Mouse (Mus musculus): ENCODE measurements at regions not wholly inside any gene's neighbourhood (a gene's known extent, or its start where the extent isn't known, plus 50 kb on each side); places are given as distances from the start of the nearest gene placed in this dataset.

DNA sequence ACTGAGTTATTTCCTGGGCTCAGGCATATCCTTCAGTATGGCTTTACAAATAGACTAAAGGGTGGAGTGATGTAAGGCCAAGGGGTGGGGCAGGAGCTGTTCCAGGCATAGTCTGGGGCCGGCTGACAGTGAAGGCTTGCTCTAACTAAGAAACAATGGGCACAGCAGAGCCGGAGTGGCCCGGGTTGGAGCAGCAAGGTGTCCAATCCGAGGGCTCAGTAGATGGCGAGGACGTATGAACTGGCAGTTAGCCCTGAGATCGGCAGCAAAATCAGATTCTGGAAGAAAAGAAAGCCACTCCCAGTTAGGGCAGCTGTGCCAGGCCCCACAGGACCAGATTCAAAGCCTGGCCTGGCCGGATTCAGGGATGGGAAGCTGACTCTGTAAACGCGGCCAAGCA is 100.5 kb upstream of the Vps8 start:
- Histone ChIP-seq H3K79me2 (ENCODE audit: control insufficient read depth, insufficient read depth) (no peaks in the 10 kb centered on the region), H3K79me3 (ENCODE audit: low read depth) (no peaks in the 10 kb centered on the region), H3K36me3 (ENCODE audit: control insufficient read depth, insufficient read depth) (no peaks in the 10 kb centered on the region), H3K27me3 (ENCODE audit: control insufficient read depth, insufficient read depth, insufficient read length) (no peaks in the 10 kb centered on the region), H3ac (ENCODE audit: control insufficient read depth, insufficient read length, low read depth) (no peak overlapping the region), H3K4me3 (ENCODE audit: insufficient read depth, poor library complexity, severe bottlenecking) (no peak overlapping the region)
- TF ChIP-seq MAX (IDR thresholded peaks at IDR 0.05) (no peak), CTCF (IDR thresholded peaks at IDR 0.05; ENCODE audit: control insufficient read depth, insufficient read depth, insufficient read length) (no peak), CEBPB (IDR thresholded peaks at IDR 0.05; ENCODE audit: low read depth) (no peak), MYOD1 (IDR thresholded peaks at IDR 0.05; ENCODE audit: control insufficient read depth, insufficient read length, low read depth) (no peak)

DNA sequence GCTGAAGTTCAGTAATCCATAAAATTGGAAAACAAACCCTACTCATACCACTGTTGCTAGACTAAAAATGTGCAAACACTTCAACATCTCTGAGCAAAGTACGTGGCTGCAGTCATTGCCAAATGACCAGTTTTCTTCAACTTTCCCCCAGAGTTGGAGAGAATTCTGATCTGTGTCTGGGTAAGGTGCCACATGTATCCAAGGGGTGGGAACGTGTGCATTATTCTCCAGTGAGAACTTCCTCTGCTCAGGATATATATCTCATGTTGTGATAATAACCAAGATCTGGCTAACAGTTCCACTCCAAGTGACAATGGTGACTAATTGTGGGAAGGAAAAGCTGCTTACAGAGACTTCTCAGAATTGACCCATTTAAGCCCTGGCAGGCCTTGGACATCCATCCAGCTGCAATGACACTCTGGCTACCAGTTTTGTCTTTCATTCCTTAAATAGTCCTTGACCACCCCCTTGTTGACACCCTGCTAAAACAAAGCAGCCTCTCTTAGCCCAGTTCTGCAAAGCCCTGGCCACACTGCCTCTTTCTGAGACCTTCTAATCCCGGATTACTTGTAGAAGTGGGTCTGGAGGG is 99.4 kb upstream of the Vps8 start:
- no peaks in the 10 kb centered on the region for H3K36me3 ChIP-seq (ENCODE audit: control insufficient read depth, insufficient read depth)
- H3K27me3 ChIP-seq (ENCODE audit: control insufficient read depth, insufficient read depth, insufficient read length) = no peaks in the 10 kb centered on the region
- H3K4me3 ChIP-seq (ENCODE audit: insufficient read depth, poor library complexity, severe bottlenecking) = no peak overlapping the region
- no peaks in the 10 kb centered on the region for H3K79me3 ChIP-seq (ENCODE audit: low read depth)
- no peak overlapping the region for H3ac ChIP-seq (ENCODE audit: control insufficient read depth, insufficient read length, low read depth)
- TF ChIP-seq MYOG (IDR thresholded peaks at IDR 0.05; ENCODE audit: control insufficient read depth, extremely low read depth, insufficient read length) (no peak), USF1 (IDR thresholded peaks at IDR 0.05; ENCODE audit: low read depth) (no peak), MYOD1 (IDR thresholded peaks at IDR 0.05; ENCODE audit: control insufficient read depth, insufficient read length, low read depth) (no peak), CTCF (IDR thresholded peaks at IDR 0.05; ENCODE audit: control insufficient read depth, insufficient read depth, insufficient read length) (no peak), MAX (IDR thresholded peaks at IDR 0.05) (no peak), CEBPB (IDR thresholded peaks at IDR 0.05; ENCODE audit: low read depth) (no peak), FOSL1 (IDR thresholded peaks at IDR 0.05; ENCODE audit: insufficient read depth, low read length, poor library complexity, severe bottlenecking) (no peak)
- H3K79me2 ChIP-seq (ENCODE audit: control insufficient read depth, insufficient read depth) = no peaks in the 10 kb centered on the region

DNA sequence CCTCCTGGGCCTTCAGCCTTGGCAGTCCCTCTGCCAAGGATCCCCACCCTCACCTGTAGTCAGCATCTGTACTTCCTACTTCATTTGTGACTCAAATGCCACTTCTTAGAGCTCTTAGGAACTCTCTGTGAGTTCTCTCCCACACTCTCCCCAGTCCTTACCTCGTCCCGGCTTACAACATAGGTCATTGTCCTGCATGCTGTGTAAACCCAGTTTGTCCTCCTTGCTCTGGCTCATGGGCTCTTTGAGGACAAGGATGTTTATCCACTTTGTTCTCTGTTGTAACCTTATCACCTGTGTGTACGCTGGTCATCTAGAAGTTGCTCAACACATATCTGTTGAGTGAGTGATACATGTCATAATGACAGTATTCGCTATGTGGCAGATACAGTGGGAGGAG is 94.9 kb upstream of the Vps8 start:
- Histone ChIP-seq H3K36me3 (ENCODE audit: control insufficient read depth, insufficient read depth) (no peaks in the 10 kb centered on the region), H3K27me3 (ENCODE audit: control insufficient read depth, insufficient read depth, insufficient read length) (no peaks in the 10 kb centered on the region), H3K79me3 (ENCODE audit: low read depth) (peaks cover 13% of the 10 kb centered on the region), H3K79me2 (ENCODE audit: control insufficient read depth, insufficient read depth) (peaks cover 22% of the 10 kb centered on the region), H3K4me3 (ENCODE audit: insufficient read depth, poor library complexity, severe bottlenecking) (no peak overlapping the region), H3ac (ENCODE audit: control insufficient read depth, insufficient read length, low read depth) (no peak overlapping the region)
- TF ChIP-seq MYOD1 (IDR thresholded peaks at IDR 0.05; ENCODE audit: control insufficient read depth, insufficient read length, low read depth) (no peak), CEBPB (IDR thresholded peaks at IDR 0.05; ENCODE audit: low read depth) (no peak), FOSL1 (IDR thresholded peaks at IDR 0.05; ENCODE audit: insufficient read depth, low read length, poor library complexity, severe bottlenecking) (no peak), MAX (IDR thresholded peaks at IDR 0.05) (no peak), CTCF (IDR thresholded peaks at IDR 0.05; ENCODE audit: control insufficient read depth, insufficient read depth, insufficient read length) (no peak)

DNA sequence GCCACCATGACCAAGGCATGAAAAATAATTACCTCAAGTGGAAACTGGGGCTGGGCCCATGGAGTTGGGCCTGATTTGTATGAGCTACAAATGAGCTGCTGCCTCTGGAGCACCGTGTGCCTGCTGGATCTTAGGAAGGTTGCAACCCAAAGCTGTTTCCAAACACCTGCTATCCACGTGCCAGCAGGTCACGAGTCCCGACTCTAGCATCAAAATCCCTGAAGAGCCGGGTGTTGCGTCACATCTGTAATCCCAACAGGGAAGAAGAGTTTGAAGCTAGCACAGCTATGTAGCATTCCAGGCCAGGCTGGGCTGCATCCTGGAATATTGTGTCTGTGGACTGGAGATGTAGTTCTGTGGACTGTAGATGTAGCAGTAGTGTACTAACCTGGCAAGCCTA is 93.7 kb upstream of the Vps8 start:
- Histone ChIP-seq H3K4me3 (ENCODE audit: insufficient read depth, poor library complexity, severe bottlenecking) (no peak overlapping the region), H3K36me3 (ENCODE audit: control insufficient read depth, insufficient read depth) (no peaks in the 10 kb centered on the region), H3K79me3 (ENCODE audit: low read depth) (peaks cover 13% of the 10 kb centered on the region), H3K79me2 (ENCODE audit: control insufficient read depth, insufficient read depth) (peaks cover 23% of the 10 kb centered on the region), H3K27me3 (ENCODE audit: control insufficient read depth, insufficient read depth, insufficient read length) (no peaks in the 10 kb centered on the region), H3ac (ENCODE audit: control insufficient read depth, insufficient read length, low read depth) (no peak overlapping the region)
- TF ChIP-seq MAX (IDR thresholded peaks at IDR 0.05) (no peak), CTCF (IDR thresholded peaks at IDR 0.05; ENCODE audit: control insufficient read depth, insufficient read depth, insufficient read length) (no peak), MYOD1 (IDR thresholded peaks at IDR 0.05; ENCODE audit: control insufficient read depth, insufficient read length, low read depth) (no peak), USF1 (IDR thresholded peaks at IDR 0.05; ENCODE audit: low read depth) (no peak), MYOG (IDR thresholded peaks at IDR 0.05; ENCODE audit: control insufficient read depth, extremely low read depth, insufficient read length) (no peak), FOSL1 (IDR thresholded peaks at IDR 0.05; ENCODE audit: insufficient read depth, low read length, poor library complexity, severe bottlenecking) (no peak), CEBPB (IDR thresholded peaks at IDR 0.05; ENCODE audit: low read depth) (no peak)

DNA sequence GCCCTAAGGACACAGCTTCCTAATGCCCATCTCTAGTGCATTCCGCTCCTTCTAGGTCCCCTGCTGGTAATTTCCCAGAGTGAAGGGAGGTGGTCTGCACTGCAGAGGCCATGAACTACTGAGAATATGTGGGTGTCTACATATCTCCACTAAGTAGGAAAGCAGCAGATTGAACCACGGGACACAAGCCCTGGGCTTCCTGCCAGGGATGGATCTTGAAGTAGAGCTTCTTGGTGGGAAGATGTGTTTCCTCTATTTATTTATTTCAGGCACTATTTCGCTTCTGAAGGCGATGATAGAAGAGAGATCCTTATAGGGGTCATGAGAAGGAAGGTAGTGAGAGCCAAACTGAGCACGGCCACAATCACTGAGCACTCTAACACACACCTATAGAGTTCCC is 91.7 kb upstream of the Vps8 start:
- Histone ChIP-seq H3K79me3 (ENCODE audit: low read depth) (peaks cover 13% of the 10 kb centered on the region), H3K36me3 (ENCODE audit: control insufficient read depth, insufficient read depth) (no peaks in the 10 kb centered on the region), H3ac (ENCODE audit: control insufficient read depth, insufficient read length, low read depth) (no peak overlapping the region), H3K79me2 (ENCODE audit: control insufficient read depth, insufficient read depth) (peaks cover 23% of the 10 kb centered on the region), H3K4me3 (ENCODE audit: insufficient read depth, poor library complexity, severe bottlenecking) (no peak overlapping the region), H3K27me3 (ENCODE audit: control insufficient read depth, insufficient read depth, insufficient read length) (no peaks in the 10 kb centered on the region)
- TF ChIP-seq FOSL1 (IDR thresholded peaks at IDR 0.05; ENCODE audit: insufficient read depth, low read length, poor library complexity, severe bottlenecking) (no peak), CEBPB (IDR thresholded peaks at IDR 0.05; ENCODE audit: low read depth) (no peak), CTCF (IDR thresholded peaks at IDR 0.05; ENCODE audit: control insufficient read depth, insufficient read depth, insufficient read length) (no peak), USF1 (IDR thresholded peaks at IDR 0.05; ENCODE audit: low read depth) (no peak), MYOD1 (IDR thresholded peaks at IDR 0.05; ENCODE audit: control insufficient read depth, insufficient read length, low read depth) (no peak), MAX (IDR thresholded peaks at IDR 0.05) (no peak), MYOG (IDR thresholded peaks at IDR 0.05; ENCODE audit: control insufficient read depth, extremely low read depth, insufficient read length) (no peak)

DNA sequence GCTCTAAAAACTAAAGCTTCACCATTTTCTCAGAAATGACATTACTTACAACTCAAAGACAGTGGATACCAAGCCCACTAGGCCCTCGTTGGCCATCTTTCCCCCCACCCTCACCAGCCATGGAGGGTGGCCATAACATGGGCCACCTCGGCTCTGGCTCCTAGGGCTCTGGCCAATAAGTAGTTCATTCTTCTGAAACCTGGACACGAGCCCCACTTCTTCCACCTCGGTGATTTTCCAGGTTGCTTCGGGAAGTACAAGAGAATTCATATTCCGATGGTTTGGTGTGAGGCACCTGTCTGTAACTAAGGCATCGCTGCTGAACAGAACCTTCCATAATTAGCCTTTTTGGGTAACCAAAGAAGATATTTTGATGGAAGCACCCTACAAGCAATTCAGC is 90.5 kb upstream of the Vps8 start:
- peaks cover 13% of the 10 kb centered on the region for H3K79me3 ChIP-seq (ENCODE audit: low read depth)
- H3K4me3 ChIP-seq (ENCODE audit: insufficient read depth, poor library complexity, severe bottlenecking) = peak overlapping the region; percentile 45
- H3K27me3 ChIP-seq (ENCODE audit: control insufficient read depth, insufficient read depth, insufficient read length) = no peaks in the 10 kb centered on the region
- TF ChIP-seq USF1 (IDR thresholded peaks at IDR 0.05; ENCODE audit: low read depth) = no peak
- no peak for TF ChIP-seq MYOD1 (IDR thresholded peaks at IDR 0.05; ENCODE audit: control insufficient read depth, insufficient read length, low read depth)
- TF ChIP-seq CEBPB (IDR thresholded peaks at IDR 0.05; ENCODE audit: low read depth) = no peak
- no peak for TF ChIP-seq CTCF (IDR thresholded peaks at IDR 0.05; ENCODE audit: control insufficient read depth, insufficient read depth, insufficient read length)
- TF ChIP-seq MYOG (IDR thresholded peaks at IDR 0.05; ENCODE audit: control insufficient read depth, extremely low read depth, insufficient read length) = no peak
- no peak for TF ChIP-seq FOSL1 (IDR thresholded peaks at IDR 0.05; ENCODE audit: insufficient read depth, low read length, poor library complexity, severe bottlenecking)
- peak overlapping the region; percentile 47 for H3ac ChIP-seq (ENCODE audit: control insufficient read depth, insufficient read length, low read depth)
- peaks cover 23% of the 10 kb centered on the region for H3K79me2 ChIP-seq (ENCODE audit: control insufficient read depth, insufficient read depth)
- H3K36me3 ChIP-seq (ENCODE audit: control insufficient read depth, insufficient read depth) = no peaks in the 10 kb centered on the region

All from C2C12 (cell line).